Mouse (Mus musculus) testis, adult 2 months (tissue): Measurements from ENCODE around the gene Upf3b.

Experiments
- CTCF ChIP-seq: fragments of 200-500 bp; IDR thresholded peaks from 2 replicates; pipeline ENCODE4 v1.5.1; 2012; ENCODE audit warnings: low read depth, mild to moderate bottlenecking, inconsistent platforms, low read length, moderate library complexity; ENCODE audit not compliant: control insufficient read depth, insufficient read depth, insufficient replicate concordance
- POLR2A ChIP-seq: fragments of 200-500 bp; IDR thresholded peaks from 2 replicates; pipeline ENCODE4 v1.6.1; 2012; ENCODE audit warnings: low read depth, mild to moderate bottlenecking, inconsistent platforms, low read length, moderate library complexity; ENCODE audit not compliant: control insufficient read depth

GRCm38 (mm10) chrX:37081194-37081593, 28.9 kb downstream of the Upf3b start:
- TF ChIP-seq CTCF (no peak), POLR2A (no peak)
